Mouse (Mus musculus) bone marrow macrophage, adult 2 months (primary cell): ENCODE data around the gene Nudt2.

Experiments
- CTCF ChIP-seq: IDR thresholded peaks from 2 replicates; pipeline ENCODE4 v1.5.1; 2012; ENCODE audit warnings: low read depth, mild to moderate bottlenecking, low read length, moderate library complexity
- POLR2A ChIP-seq: IDR thresholded peaks from 2 replicates; pipeline ENCODE4 v1.6.1; 2012; ENCODE audit warnings: mild to moderate bottlenecking, low read depth, low read length, borderline replicate concordance

- no peak for TF ChIP-seq CTCF
- no peak for TF ChIP-seq POLR2A
These were observed 32.1 kb downstream of the Nudt2 start for GRCm38 (mm10) chr4:41497046-41497445.
